Mouse (Mus musculus) heart, postnatal 0 days (tissue): ENCODE measurements around the gene Retreg3. TPM values are rescaled to one million over a fixed set of nuclear protein-coding genes. Genes with fewer than 3 reads are reported as not detected.

Experiments
- ATAC-seq: fragments of 200-750 bp; cut with Nextera tagmentation; 2 replicates; pipeline ENCODE4 v1.8.0; 2017; ENCODE audit warnings: low read depth, moderate number of reproducible peaks, moderate library complexity; ENCODE audit not compliant: insufficient read depth
- DNase-seq: peaks from one replicate; pipeline ENCODE4 v3.0.0-alpha.2; 2016; ENCODE audit warnings: low spot score
- H3K27ac ChIP-seq: fragments of 300-500 bp; sonication (generic); 2 replicates; pipeline ENCODE4 v1.5.1; 2014; ENCODE audit warnings: low read depth, mild to moderate bottlenecking
- H3K27me3 ChIP-seq: fragments of 300-500 bp; sonication (generic); 2 replicates; pipeline ENCODE4 v1.6.1; 2014; ENCODE audit warnings: low read length, mixed read lengths; ENCODE audit not compliant: control insufficient read depth, insufficient read depth
- H3K36me3 ChIP-seq: fragments of 300-500 bp; sonication (generic); replicated peaks from 2 replicates; pipeline ENCODE4 v1.6.1; 2014; ENCODE audit warnings: low read length, mixed read lengths; ENCODE audit not compliant: control insufficient read depth, insufficient read depth
- H3K4me1 ChIP-seq: fragments of 300-500 bp; sonication (generic); 2 replicates; pipeline ENCODE4 v1.6.1; 2014; ENCODE audit warnings: antibody characterized with exemption; ENCODE audit not compliant: control insufficient read depth, insufficient read depth
- H3K4me2 ChIP-seq: fragments of 300-500 bp; sonication (generic); 2 replicates; pipeline ENCODE4 v1.6.1; 2014; ENCODE audit warnings: low read depth, mild to moderate bottlenecking, low read length, moderate library complexity
- H3K4me3 ChIP-seq: fragments of 300-500 bp; sonication (generic); 2 replicates; pipeline ENCODE4 v1.5.1; 2014; ENCODE audit warnings: low read depth, low read length
- H3K9ac ChIP-seq: fragments of 300-500 bp; sonication (generic); replicated peaks from 2 replicates; pipeline ENCODE4 v1.6.1; 2014; ENCODE audit warnings: low read depth, low read length, mixed read lengths
- H3K9me3 ChIP-seq: fragments of 300-500 bp; sonication (generic); replicated peaks from 2 replicates; pipeline ENCODE4 v1.6.1; 2016; ENCODE audit warnings: low read length; ENCODE audit not compliant: control insufficient read depth
- CTCF ChIP-seq: IDR thresholded peaks from 2 replicates; pipeline ENCODE4 v1.5.1; 2016; ENCODE audit warnings: antibody characterized with exemption, control low read depth, low read depth
- EP300 ChIP-seq: IDR thresholded peaks from 2 replicates; pipeline ENCODE4 v1.6.1; 2016; ENCODE audit warnings: antibody characterized with exemption, low read depth
- WGBS: fragments of 180-500 bp; shearing (Covaris S2); extraction: QIAGEN DNeasy Blood & Tissue Kit; methylation state at CpG from one replicate; pipeline ENCODE4 v1.1.7; 2014; 5-methylcytosine and 5-hydroxymethylcytosine counted together
- polyA plus RNA-seq: library from polyadenylated mRNA; unstranded; fragments of >200 nt; fragmentation: Nextera tagmentation; extraction: Ambion mirVana; gene quantifications from 2 replicates; pipeline ENCODE4 v1.2.1, GENCODE M21; 2015
- total RNA-seq: library from RNA; depleted of rRNA; stranded (reverse); fragments of >200 nt; gene quantifications from 2 replicates; pipeline ENCODE4 v1.2.3, GENCODE M21; 2014; ENCODE audit warnings: low replicate concordance

Gene Retreg3
- total and polyA plus RNA-seq, 2 experiments from 2014 or later = 11.3 to 47.6 TPM

- Histone ChIP-seq H3K36me3 (peaks cover 6% of the 10 kb centered on the region; the same call in 1 of the 2 replicates), H3K9ac (peak within 1 kb of the TSS; percentile 87), H3K27ac (peak within 1 kb of the TSS; percentile 94), H3K4me2 (peak within 1 kb of the TSS; percentile 95), H3K27me3 (peaks cover 38% of the 10 kb centered on the region), H3K4me1 (peaks cover 17% of the 10 kb centered on the region), H3K4me3 (peak within 1 kb of the TSS; percentile 81), H3K9me3 (no peaks in the 10 kb centered on the region)
- peak; percentile 92 for DNase-seq
- TF ChIP-seq CTCF (peak; percentile 33), EP300 (0 out of 2 replicates have a peak, but pooled peaks have one; percentile 53)
- under 1% methylated on average over 51 of the region's 51 CpGs for WGBS
- peak; percentile 87 for ATAC-seq
Observed at GRCm38 (mm10) chr11:101082208-101083082, 37.2 kb downstream of the Retreg3 start, which contains the start of gene Coasy. Coasy (plus strand) TSS chr11:101082565.

- Histone ChIP-seq H3K4me1 (peaks cover 17% of the 10 kb centered on the region), H3K9me3 (no peaks in the 10 kb centered on the region), H3K36me3 (peaks cover 7% of the 10 kb centered on the region; the same call in 1 of the 2 replicates), H3K27ac (peak overlapping the region; percentile 94), H3K27me3 (peaks cover 38% of the 10 kb centered on the region), H3K4me3 (peak overlapping the region; percentile 81), H3K9ac (peak overlapping the region; percentile 43), H3K4me2 (peak overlapping the region; percentile 95)
- TF ChIP-seq CTCF = no peak
- no peak for TF ChIP-seq EP300
- no peak for DNase-seq
- WGBS = 7% methylated on average over 10 of the region's 10 CpGs
- ATAC-seq = no peak
Observed at GRCm38 (mm10) chr11:101081659-101082058, 38.0 kb downstream of the Retreg3 start.

- Histone ChIP-seq H3K27me3 (peaks cover 38% of the 10 kb centered on the region), H3K4me1 (peaks cover 9% of the 10 kb centered on the region; the same call in 1 of the 2 replicates), H3K4me3 (no peak overlapping the region), H3K27ac (no peak overlapping the region), H3K4me2 (no peak overlapping the region), H3K36me3 (peaks cover 11% of the 10 kb centered on the region; the same call in 1 of the 2 replicates), H3K9ac (no peak overlapping the region), H3K9me3 (no peaks in the 10 kb centered on the region)
- TF ChIP-seq CTCF (no peak), EP300 (no peak)
- 78% methylated on average over 5 of the region's 5 CpGs for WGBS
- no peak for ATAC-seq
- no peak for DNase-seq
Observed at GRCm38 (mm10) chr11:101080421-101080820, 39.3 kb downstream of the Retreg3 start.

- 6% methylated on average over 27 of the region's 27 CpGs for WGBS
- no peak for TF ChIP-seq CTCF
- TF ChIP-seq EP300 = no peak
- Histone ChIP-seq H3K27me3 (peaks cover 38% of the 10 kb centered on the region), H3K9ac (no peak overlapping the region), H3K4me3 (peak overlapping the region; percentile 19), H3K4me1 (peaks cover 9% of the 10 kb centered on the region; the same call in 1 of the 2 replicates), H3K4me2 (peak overlapping the region; percentile 3; the same call in 1 of the 2 replicates), H3K27ac (no peak overlapping the region), H3K9me3 (no peaks in the 10 kb centered on the region), H3K36me3 (peaks cover 6% of the 10 kb centered on the region; the same call in 1 of the 2 replicates)
- DNase-seq (no peak), ATAC-seq (no peak)
Observed at GRCm38 (mm10) chr11:101079746-101080145, 39.9 kb downstream of the Retreg3 start.

- ATAC-seq (no peak), DNase-seq (no peak)
- H3K9ac ChIP-seq = no peak within 1 kb of the TSS
- no peak within 1 kb of the TSS for H3K4me3 ChIP-seq
- WGBS = 66% methylated on average over 9 of the region's 9 CpGs
- H3K36me3 ChIP-seq = peaks cover 6% of the 10 kb centered on the region; the same call in 1 of the 2 replicates
- H3K27ac ChIP-seq = no peak within 1 kb of the TSS
- peaks cover 38% of the 10 kb centered on the region for H3K27me3 ChIP-seq
- H3K4me2 ChIP-seq = no peak within 1 kb of the TSS
- TF ChIP-seq EP300 (no peak), CTCF (no peak)
- H3K4me1 ChIP-seq = peaks cover 3% of the 10 kb centered on the region; the same call in 1 of the 2 replicates
- H3K9me3 ChIP-seq = no peaks in the 10 kb centered on the region
Observed at GRCm38 (mm10) chr11:101078121-101078520, 41.6 kb downstream of the Retreg3 start, which contains the start of gene Hsd17b1. Hsd17b1 (plus strand) TSS chr11:101078411.
